In genomic region chr1:175631080-175631479, GRCm38 (mm10) we compare ENCODE assay signal across 23 mouse cellular contexts. TPM values are rescaled to one million over a fixed set of nuclear protein-coding genes. Genes with fewer than 3 reads are reported as not detected.
DNase-seq lines count a peak whose midpoint lies in the region; ATAC-seq and TF ChIP-seq lines count a peak whose summit lies in the region.
"Had no signal": no experiment of that assay in that cellular context is flagged by ENCODE, and none has a peak within 500 bp of the region (broad histone marks: within the 10 kb centered on the region; RNA-seq: fewer than 3 reads in every experiment).

No protein-coding gene starts in this region.

- H3K27me3 ChIP-seq in liver, adult 2 months (ENCODE audit: control insufficient read depth, insufficient read depth, low read length) = no peaks in the 10 kb centered on the region
- no peaks in the 10 kb centered on the region for H3K27me3 ChIP-seq in liver, postnatal 0 days (ENCODE audit: insufficient read depth, low read length)
- H3K27me3 ChIP-seq: CH12.LX; embryonic facial prominence, embryonic 13.5 days; forebrain, embryonic 12.5 days; heart, embryonic 13.5 days; hindbrain, embryonic 12.5 days had no signal

- H3K4me1 ChIP-seq in liver, adult 2 months (ENCODE audit: control insufficient read depth, insufficient read depth, low read length) = peaks cover 17% of the 10 kb centered on the region; the same call in 1 of the 2 replicates
- peaks cover 0 to 4% of the 10 kb centered on the region in 2 experiments; a peak in 1 of 4 replicates for H3K4me1 ChIP-seq in ES-E14 (ENCODE audit: control insufficient read depth in 2 of 2, insufficient read depth in 2 of 2, low read length in 2 of 2, poor library complexity in 1 of 2)
- peaks cover 7% of the 10 kb centered on the region; the same call in 1 of the 2 replicates for H3K4me1 ChIP-seq in liver, postnatal 0 days (ENCODE audit: insufficient read depth)
- H3K4me1 ChIP-seq: embryonic facial prominence, embryonic 13.5 days; forebrain, embryonic 12.5 days; heart, embryonic 13.5 days; hindbrain, embryonic 12.5 days had no signal

- peaks cover 6% of the 10 kb centered on the region; the same call in 1 of the 2 replicates for H3K36me3 ChIP-seq in liver, adult 2 months (ENCODE audit: control insufficient read depth, insufficient read depth, low read length)
- H3K36me3 ChIP-seq in ES-E14 (ENCODE audit: control insufficient read depth, insufficient read depth, low read length, poor library complexity, severe bottlenecking) = no peaks in the 10 kb centered on the region
- no peaks in the 10 kb centered on the region for H3K36me3 ChIP-seq in liver, postnatal 0 days (replicated peaks; ENCODE audit: insufficient read depth, low read length)
- H3K36me3 ChIP-seq: embryonic facial prominence, embryonic 13.5 days; forebrain, embryonic 12.5 days; heart, embryonic 13.5 days; hindbrain, embryonic 12.5 days had no signal

- in situ Hi-C loops in ES-E14 (cut with MboI; ENCODE audit: low sequenced_read_pairs in 2 of 2, unreplicated experiment in 2 of 2) = no loop called here

- ATAC-seq in liver, postnatal 0 days = no peak
- ATAC-seq: forebrain, embryonic 16.5 days; hindbrain, embryonic 16.5 days; Patski had no signal

- TF ChIP-seq EP300 in liver, postnatal 0 days (IDR thresholded peaks at IDR 0.05; ENCODE audit: low read depth) = no peak

- H3K9me3 ChIP-seq in ES-E14 (ENCODE audit: control insufficient read depth, insufficient read depth, low read depth, low read length) = no peaks in the 10 kb centered on the region
- H3K9me3 ChIP-seq in liver, postnatal 0 days (ENCODE audit: low read length) = no peaks in the 10 kb centered on the region
- H3K9me3 ChIP-seq: embryonic facial prominence, embryonic 13.5 days; forebrain, embryonic 12.5 days; heart, embryonic 13.5 days; hindbrain, embryonic 12.5 days had no signal

- no peak overlapping the region for H3K4me2 ChIP-seq in liver, postnatal 0 days (ENCODE audit: low read depth, low read length)
- H3K4me2 ChIP-seq: embryonic facial prominence, embryonic 13.5 days; forebrain, embryonic 12.5 days; heart, embryonic 13.5 days; hindbrain, embryonic 12.5 days had no signal

- no peak overlapping the region for H3K9ac ChIP-seq in liver, adult 2 months (ENCODE audit: low read depth, low read length)
- no peak overlapping the region for H3K9ac ChIP-seq in ES-E14 (ENCODE audit: insufficient read depth, low read depth, low read length, poor library complexity, severe bottlenecking)
- H3K9ac ChIP-seq in liver, postnatal 0 days (replicated peaks) = no peak overlapping the region
- H3K9ac ChIP-seq: embryonic facial prominence, embryonic 13.5 days; forebrain, embryonic 12.5 days; heart, embryonic 13.5 days; hindbrain, embryonic 12.5 days had no signal

- peaks cover 7% of the 10 kb centered on the region; the same call in 1 of the 2 replicates for H3K79me2 ChIP-seq in liver, adult 2 months (ENCODE audit: control insufficient read depth, insufficient read depth, low read length)

- WGBS in liver, adult 2 months = 73% methylated on average over 3 of the region's 3 CpGs
- WGBS in liver, postnatal 0 days (ENCODE audit: insufficient replicate concordance) = 54% methylated on average over 3 of the region's 3 CpGs

- no peak for DNase-seq in liver, adult 2 months (ENCODE audit: extremely low read depth, low read depth, low spot score)
- DNase-seq in liver = no peak
- DNase-seq in ES-E14 (ENCODE audit: low read depth, low spot score) = no peak
- peak; percentile 25 for DNase-seq in R1 (ENCODE audit: low read depth, low spot score)
- DNase-seq in liver, postnatal 0 days = no peak
- no peak for DNase-seq in layer of hippocampus, adult 8-10 months (ENCODE audit: low spot score in 2 of 2)
- no peak for DNase-seq in heart, postnatal 4 days
- no peak for DNase-seq in yolk sac, embryonic 10.5 days (ENCODE audit: low spot score)
- DNase-seq: adrenal gland, adult 2 months; adrenal gland, postnatal 36 days; cerebellum, adult 11 months; cerebellum, adult 8-10 months; cerebellum, postnatal 14 days; gastrocnemius, postnatal 14 days; heart, postnatal 36 days had no signal

- H3K4me3 ChIP-seq in liver, adult 2 months (ENCODE audit: insufficient read depth, low read depth, low read length) = no peak overlapping the region
- H3K4me3 ChIP-seq in ES-E14 (ENCODE audit: insufficient read depth in 1 of 2, low read depth in 1 of 2, low read length in 2 of 2, poor library complexity in 1 of 2, severe bottlenecking in 1 of 2) = no peak overlapping the region
- no peak overlapping the region for H3K4me3 ChIP-seq in liver, postnatal 0 days (ENCODE audit: low read depth, low read length)
- H3K4me3 ChIP-seq: embryonic facial prominence, embryonic 13.5 days; forebrain, embryonic 12.5 days; heart, embryonic 13.5 days; hindbrain, embryonic 12.5 days had no signal

- no peak for TF ChIP-seq CTCF in liver, adult 2 months (IDR thresholded peaks at IDR 0.05; ENCODE audit: low read depth, low read length)
- TF ChIP-seq CTCF in liver, postnatal 0 days (IDR thresholded peaks at IDR 0.05; ENCODE audit: low read depth) = no peak

- peak overlapping the region; percentile 87 for H3K27ac ChIP-seq in liver, adult 2 months (replicated peaks; ENCODE audit: insufficient read depth, low read depth, low read length)
- H3K27ac ChIP-seq in ES-E14 (ENCODE audit: insufficient read depth, low read depth, low read length, poor library complexity, severe bottlenecking) = no peak overlapping the region
- H3K27ac ChIP-seq in liver, postnatal 0 days (ENCODE audit: low read depth) = peak overlapping the region; percentile 76
- H3K27ac ChIP-seq: embryonic facial prominence, embryonic 13.5 days; forebrain, embryonic 12.5 days; heart, embryonic 13.5 days; hindbrain, embryonic 12.5 days had no signal

- no peak for TF ChIP-seq POLR2A in liver, adult 2 months (IDR thresholded peaks at IDR 0.05; ENCODE audit: extremely low read depth, insufficient read depth, low read length)

TF ChIP-seq in ES-E14, 5 proteins besides CTCF, POLR2A, EP300 and RAD21:
- no peak for TF ChIP-seq ZNF384 (IDR thresholded peaks at IDR 0.05; ENCODE audit: low read depth, low read length)
- peak; percentile 56; the same call in 1 of the 2 replicates for TF ChIP-seq MAFK (IDR thresholded peaks at IDR 0.05; ENCODE audit: insufficient read depth, low read depth, low read length)

RNA-seq across cellular contexts. Expression of gene Fh1, which starts 5.6 kb away (rescaled TPM):
- 162 and 208 TPM in 2 replicates for total RNA-seq in liver, adult 2 months (2014; rRNA removed)
- 58.5 and 67.7 TPM in 2 replicates for polyA plus RNA-seq in liver, adult 2 months (2012; rRNA removed)
- total RNA-seq in ES-E14 (2012; rRNA removed) = 110 TPM in 2 replicates
- polyA plus RNA-seq in liver, postnatal 0 days (2015; fragmentation: Nextera tagmentation; extraction: Ambion mirVana) = 93.3 and 103 TPM in 2 replicates
- 10 to 100 TPM; 65.4 to 82.2 (median 76.7) TPM for total RNA-seq in layer of hippocampus, adult 8-10 months (2022)
- 100 to 1,000 TPM; 428 to 435 TPM for total RNA-seq in heart, postnatal 4 days (2021)

RNA-seq across cellular contexts. Expression of gene Kmo, which starts 10.9 kb away (rescaled TPM):
- 210 and 319 TPM in 2 replicates for total RNA-seq in liver, adult 2 months (2014; rRNA removed)
- polyA plus RNA-seq in liver, adult 2 months (2012; rRNA removed) = 64.7 and 69.1 TPM in 2 replicates
- not detected in 2 replicates for total RNA-seq in ES-E14 (2012; rRNA removed)
- polyA plus RNA-seq in liver, postnatal 0 days (2015; fragmentation: Nextera tagmentation; extraction: Ambion mirVana) = 26.5 and 28.5 TPM in 2 replicates
- total RNA-seq in layer of hippocampus, adult 8-10 months (2022) = under 1 TPM in 2 of 4 experiments, not detected in 2; 0.20 to 0.70 TPM
- not detected for total RNA-seq in heart, postnatal 4 days (2021)
- polyA plus RNA-seq: forebrain, embryonic 16.5 days; hindbrain, embryonic 12.5 days had no signal

Comparison
In these comparisons a context has a peak if more than half of its experiments do, and no peak if none do; other contexts are left out.
1. RNA of gene Kmo, which starts 10.9 kb away (total RNA-seq): 210 to 319 TPM in liver, adult 2 months; 0.20 to 0.70 TPM in layer of hippocampus, adult 8-10 months, not detected in heart, postnatal 4 days and not detected in ES-E14; every median in the first group is over 100 times any median in the second.